Mouse (Mus musculus) megakaryocyte progenitor cell, adult 5-6 weeks (primary cell): ENCODE measurements around the gene Mms19. TPM values are rescaled to one million over a fixed set of nuclear protein-coding genes. Genes with fewer than 3 reads are reported as not detected.

ENCODE experiments used
- ATAC-seq: replicated peaks from 2 replicates; pipeline ENCODE4 v1.8.0; 2016; ENCODE audit warnings: mild to moderate bottlenecking, moderate TSS enrichment, inconsistent platforms; ENCODE audit not compliant: poor library complexity
- total RNA-seq, 2 experiments: library from RNA; stranded (forward) in 1 of 2; stranded (reverse) in 1 of 2; fragments of 157-497, 149-512 nt in 1 of 2; fragments of 200-1000 nt in 1 of 2; gene quantifications; 2 replicates each; pipeline versions ENCODE4 v1.2.3 to v1.2.4; 2015 to 2017

Mms19 gene
- total RNA-seq (2015) (15.8 and 16.2 TPM in 2 replicates), total RNA-seq (2017) (25.2 and 43.2 TPM in 2 replicates)

DNA sequence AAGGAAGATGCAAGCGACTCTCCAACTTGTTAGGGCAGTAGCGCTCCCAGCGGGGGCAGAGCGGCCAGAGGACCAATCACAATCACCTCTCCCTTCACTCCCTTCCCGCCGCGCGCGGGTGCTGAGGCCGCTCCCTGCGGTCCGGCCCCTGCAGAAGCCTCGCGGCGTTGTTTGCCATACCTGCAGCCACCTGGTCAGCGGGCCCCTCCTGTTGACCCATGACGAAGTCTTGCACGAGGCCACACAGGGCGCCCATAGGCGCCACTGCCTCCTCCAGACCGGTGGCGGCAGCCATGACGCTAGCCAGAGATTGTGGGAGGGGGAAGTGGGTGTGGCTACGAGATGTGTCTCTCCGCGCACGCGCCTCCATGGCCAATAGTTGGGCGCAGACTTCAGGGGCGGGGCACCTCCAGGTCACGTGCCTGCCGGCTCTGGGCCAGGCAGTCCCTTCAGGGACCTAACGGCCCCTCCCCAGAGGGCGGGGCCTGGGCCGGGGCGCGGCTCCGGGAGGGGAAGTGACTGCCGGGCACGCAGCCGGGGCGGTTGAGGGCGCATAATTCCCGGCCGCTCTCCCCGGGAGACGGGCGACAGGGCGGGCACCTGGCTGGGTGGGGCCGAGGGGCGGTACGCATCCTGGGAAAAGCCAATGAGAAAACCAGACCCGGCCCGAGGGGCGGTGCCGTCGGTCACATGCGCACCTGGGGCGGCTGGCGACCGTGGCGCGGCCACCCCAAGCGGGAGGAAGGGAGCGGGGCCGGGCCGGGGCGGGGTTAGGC, at the start of gene Mms19:
TSS of gene Mms19 (minus strand) at position 339 of the 776 bp plus-strand sequence.
- peak; percentile 76 for ATAC-seq

DNA sequence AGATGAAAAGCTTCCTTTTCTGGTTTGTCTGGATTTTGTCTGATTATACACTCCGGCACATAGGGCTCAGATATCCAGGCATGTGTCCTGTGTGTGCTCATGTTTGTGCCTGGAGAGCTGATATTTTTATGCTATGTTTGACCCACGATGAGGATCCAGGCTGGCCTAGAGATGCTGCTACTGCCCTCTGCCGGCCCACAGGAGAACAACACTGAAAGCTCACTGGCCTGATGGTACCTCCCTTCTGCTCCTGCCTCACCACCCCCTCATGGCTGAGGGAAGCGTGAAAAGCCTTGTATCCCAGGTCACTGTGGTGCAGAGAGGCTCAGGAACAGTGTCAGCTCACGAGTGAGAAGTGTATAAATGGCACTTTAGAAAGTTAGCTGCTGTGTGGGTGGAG, 45.2 kb upstream of the Mms19 start:
- ATAC-seq, result peak; percentile 98

DNA sequence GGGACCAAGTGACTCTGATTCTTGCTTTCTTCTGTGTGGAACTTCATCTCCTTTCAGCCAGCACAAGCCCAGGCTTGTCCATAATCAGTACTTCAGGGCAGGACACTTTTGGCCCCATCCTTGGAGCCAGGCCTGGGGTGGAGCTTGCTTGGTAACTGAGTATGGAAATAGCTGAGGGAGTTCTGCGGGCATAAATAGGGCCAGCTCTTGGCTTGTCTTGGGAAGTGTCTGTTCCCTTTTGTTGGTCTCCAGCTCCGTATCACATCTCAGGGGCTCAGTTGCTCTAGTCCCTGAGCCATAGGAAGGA, 41.5 kb upstream of the Mms19 start:
- no peak for ATAC-seq

DNA sequence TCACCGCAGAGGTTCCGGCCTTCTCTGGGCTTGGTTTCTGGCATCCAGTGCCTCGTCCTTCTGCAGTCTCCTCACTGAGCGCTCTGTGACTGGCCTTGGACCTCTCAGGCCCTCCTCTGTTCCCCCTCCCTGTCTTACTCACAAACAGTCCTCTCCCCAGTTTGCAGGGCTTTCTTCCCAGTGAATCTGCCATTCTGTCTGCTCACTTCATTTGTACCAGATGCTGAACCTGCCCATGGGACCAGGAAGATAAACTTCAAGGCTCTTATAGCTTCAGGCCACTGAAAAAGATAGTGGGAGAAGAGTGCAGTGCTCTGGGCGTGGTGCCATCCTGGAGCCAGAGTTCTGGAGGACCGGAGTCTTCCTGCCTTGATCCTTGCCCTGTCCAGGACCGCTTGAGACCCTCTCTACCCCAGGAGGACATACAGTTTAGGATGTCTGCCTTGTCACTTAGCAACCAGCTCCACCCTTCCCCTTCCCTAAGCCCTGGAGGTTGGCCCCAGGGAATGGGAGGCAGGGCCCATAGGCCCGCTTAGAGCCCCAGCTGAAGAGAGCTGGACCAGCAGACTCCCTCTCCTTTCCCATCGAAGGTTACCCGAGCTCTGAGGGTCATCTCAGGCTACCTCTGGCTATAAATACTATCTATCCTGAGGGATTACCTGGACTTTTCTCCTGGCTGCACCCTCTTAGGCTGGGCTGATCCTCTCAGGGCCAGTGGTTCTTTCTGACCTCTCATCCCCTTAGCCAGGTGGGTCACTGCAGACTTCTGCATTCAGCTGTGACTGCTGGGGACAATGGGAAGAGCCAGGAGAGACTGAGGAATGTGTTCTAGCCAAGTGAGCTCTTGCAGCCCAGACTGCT, 41.0 kb upstream of the Mms19 start:
- no peak for ATAC-seq

DNA sequence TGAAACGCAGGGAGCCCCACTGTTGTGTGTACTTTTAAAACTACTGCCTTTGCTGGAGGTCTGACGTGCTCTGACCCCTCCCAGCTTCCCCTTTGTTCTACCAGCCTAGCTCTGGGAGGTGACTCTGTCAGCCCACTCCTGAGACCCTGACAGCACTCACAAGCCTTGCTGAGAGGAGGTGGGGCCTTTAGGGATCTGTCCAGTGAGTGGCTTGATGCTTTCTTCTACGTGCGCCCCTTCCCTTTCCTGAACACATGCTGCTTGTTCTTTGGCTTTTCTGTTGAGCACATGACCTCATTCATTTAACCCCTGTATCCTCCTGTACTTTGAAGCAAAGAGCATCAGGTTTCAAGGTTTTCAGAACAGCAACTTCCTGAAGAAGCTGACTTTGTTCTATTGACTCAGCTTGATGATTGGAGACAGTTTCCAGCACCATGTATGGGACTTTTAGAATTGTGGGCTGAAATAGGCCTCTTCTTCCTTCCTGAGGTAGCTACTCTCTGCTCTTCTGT, 38.1 kb upstream of the Mms19 start:
- ATAC-seq, result peak; percentile 62

DNA sequence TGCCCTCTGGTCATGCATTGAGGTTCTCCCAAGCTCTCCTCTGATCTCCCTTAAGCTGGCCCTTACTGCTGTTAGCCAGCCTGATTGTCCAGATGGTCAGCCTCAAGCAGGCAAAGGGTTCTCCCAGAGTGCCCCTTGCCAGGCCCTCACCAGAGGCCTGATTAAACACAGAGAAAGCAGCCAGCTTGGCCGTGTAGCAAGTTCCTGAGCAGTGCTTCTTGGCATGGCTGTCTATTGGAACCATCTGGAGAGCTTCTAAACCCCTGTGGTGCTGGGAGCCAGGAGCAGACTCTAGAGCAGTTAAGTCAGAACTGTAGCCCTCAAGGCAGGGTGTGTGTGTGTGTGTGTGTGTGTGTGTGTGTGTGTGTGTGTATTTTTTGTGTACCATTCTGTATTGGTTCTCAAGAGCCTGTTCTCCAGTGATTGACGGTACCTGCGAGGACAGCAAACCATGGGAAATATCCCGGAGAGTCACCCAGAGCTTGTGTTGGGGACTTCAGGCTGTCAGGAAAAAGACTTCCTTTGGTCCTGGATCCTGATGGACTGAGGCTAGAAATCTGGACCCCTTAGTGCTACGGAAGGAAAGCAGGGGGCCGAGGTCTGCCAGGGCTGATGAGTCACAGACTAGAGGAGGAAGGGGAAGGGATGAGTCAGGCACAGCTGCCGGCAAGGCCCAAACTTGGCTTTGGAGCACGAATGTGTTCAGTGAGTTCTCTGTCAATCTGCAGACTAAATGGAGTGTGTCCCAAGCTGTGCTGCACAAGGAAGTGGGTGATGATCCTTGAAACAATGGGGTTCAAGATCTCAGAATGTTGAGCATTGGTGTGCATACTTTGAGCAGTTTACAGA, 36.7 kb upstream of the Mms19 start:
- peak; percentile 61 for ATAC-seq

DNA sequence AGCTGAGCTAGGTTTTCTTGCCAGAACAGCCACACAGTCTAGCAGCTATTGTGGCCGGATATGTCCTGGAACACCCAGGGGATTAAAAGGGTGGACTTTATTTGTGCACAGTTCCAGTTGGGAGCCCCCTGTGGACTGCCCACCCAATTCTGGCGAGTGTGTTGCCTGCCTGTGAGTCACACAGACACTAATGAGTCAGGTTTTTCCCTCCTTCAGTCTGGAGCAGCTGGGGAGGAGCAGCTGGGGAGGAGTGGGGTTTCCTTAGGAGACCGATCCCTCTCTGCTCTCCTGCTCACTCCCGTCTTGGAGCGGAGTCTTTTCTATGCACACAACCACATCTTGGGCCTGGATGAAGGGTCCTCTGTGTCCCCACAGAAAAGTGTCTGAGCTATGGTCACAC, 35.9 kb upstream of the Mms19 start:
- ATAC-seq, result no peak

DNA sequence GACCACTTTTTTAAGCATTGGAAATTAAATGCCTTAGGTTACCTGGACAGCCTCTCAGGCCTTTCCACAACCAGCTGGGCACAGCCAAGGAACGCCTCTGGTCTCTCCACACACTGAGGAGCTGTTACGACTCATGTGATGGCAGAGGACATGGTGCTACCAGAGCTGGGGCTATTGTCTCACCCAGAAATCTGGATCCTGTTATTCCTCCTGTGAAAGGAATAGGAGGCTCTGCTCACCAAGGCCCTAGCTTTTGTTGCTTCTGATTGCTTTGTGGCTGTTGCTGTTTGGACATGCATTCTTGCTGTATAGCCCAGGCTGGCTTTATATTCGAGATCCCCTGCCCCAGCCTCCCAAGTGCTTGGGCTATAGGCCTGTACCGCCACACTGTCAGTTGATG, 35.3 kb upstream of the Mms19 start:
- ATAC-seq, result no peak

DNA sequence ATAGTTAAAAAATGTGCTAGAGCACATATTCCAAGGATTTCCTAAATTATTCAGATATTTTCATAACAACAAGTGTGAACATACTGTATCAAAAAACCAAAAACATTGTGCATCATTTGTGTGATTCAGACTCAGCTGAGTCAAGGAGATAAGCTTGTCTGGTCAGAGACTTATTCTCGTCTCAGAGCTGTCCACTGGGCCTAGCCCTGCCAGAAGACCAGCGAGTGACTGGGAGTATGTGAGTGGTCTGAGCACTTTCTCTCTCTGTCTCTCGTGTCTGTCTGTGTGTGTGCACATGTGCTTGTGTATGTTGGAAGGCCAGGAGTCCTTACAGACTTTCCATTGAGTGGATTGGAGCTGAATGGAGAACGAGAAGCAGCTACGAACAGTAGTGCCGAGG, 34.0 kb upstream of the Mms19 start:
- ATAC-seq, result no peak

DNA sequence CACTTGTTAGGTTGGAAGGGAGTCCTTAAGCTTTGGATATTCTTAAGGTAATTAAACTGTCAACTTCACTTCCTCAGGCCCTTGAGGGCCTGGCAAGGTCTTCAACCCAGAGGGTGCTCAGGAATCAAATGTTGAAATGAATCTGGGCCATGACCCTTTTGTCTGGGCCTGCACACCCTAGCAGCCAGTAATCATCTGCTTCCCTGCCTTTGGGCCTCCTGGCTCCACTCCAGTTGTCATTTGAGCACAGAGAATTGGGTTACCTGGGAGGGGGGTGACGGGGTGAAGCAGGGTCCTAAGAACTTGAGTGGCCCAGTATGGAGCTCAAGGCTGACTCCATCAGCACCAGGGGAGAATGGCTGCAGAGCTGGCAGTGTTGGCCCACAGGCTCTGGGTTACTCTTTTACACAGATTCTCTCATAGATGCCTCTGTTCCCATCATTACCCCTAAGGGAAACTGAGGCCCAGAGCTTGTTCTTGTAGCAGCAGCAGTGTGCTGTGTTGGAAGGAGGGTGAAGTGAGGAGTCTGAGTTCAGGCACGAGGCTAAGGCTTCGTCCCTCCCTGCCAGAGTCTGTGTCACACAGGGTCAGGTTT, 33.4 kb upstream of the Mms19 start:
- no peak for ATAC-seq

DNA sequence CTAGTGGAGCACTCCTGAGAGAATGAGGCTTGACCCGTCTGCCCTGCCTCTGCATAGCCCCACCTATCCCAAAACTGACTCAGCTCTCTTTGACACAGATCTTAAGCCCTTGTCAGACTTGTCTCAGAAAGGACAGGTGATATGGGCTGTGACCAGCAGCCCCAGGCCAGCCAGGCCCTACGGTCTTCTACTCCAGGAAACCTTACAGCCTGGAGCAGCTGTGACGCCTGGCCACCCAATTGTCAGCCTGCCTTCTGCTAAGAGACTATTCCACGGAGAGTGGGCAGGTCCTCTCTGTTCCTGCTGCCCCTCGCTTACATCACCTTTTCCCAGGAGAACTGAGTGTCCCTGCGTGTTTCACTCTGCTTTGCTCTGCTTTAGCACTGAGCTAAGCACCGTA, 30.2 kb upstream of the Mms19 start:
- ATAC-seq, result no peak

DNA sequence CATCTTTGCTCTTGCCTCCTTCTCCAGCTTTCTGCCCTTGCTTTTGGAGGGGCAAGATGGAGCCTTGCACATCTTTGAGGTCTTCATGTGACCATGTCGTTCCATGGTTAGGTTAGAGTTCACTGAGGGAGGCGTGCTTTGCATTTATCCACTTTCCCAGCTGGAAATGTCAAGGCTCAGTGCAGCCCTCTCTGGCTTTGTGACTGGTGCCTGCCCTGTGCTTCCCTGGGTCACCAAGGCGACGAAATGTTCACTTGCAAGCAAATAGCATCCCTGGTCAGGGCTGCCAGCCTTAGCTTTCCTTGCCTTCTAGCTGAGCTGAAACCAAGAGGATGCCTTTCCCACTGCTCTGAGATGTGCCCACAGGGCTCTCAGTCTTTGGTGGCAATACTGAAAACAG, 29.5 kb upstream of the Mms19 start:
- no peak for ATAC-seq

DNA sequence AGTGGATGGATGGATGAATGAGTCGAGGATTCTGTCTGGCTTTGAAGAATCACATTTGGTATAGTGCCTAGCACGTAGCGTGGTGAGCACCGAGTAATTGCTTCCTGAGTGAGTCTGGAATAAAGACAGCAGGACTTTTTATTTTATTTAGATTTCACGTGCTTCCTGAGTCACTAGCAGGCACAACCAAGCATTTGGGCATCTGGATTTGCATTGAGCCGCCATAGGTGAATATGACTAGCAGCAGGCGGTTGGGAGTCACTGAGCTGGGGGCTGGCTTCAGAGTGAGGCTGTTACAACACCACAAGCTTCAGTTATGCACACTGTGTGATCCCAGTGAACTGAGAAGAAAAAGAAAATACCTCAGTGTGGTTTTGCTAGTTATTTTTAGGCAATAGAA, 28.1 kb upstream of the Mms19 start:
- ATAC-seq, result no peak

DNA sequence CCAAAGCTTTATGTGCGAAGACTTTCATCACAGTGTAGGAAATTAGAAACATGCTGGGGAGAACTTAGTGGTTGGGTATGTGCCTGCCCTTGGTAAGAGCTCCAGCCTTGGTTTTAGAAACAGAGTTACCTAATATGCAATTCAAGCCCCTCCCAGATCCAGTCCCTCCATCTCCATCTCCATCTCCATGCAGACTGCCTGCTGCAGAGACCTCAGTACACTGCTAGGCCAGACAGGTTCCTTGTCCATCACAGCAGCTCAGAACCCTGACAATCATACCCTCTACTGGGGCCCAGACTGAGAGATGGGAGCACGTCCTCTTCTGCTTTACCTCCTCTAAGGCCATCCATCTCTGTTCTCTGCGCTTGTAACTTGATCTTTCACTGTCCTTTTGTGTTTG, 27.6 kb upstream of the Mms19 start:
- ATAC-seq, result no peak

DNA sequence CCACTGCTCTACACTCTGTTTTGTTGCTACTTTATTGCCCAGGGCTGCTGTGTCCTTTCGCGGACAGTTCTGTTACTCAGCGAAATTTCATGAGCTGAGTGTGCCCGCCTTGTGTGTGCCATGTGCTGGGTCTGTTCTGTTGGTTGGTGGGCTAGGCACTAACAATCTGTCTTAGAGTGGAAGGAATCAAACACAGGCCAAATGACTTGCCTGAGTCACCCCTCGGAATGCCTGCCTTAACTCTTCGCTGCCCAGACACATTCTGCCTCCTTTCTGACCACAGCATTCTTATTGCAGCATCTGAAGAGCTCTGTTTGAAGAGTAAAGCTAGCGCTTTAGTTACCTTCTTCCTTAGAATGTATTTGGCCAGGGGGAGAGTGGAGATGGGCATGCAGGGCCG, 25.6 kb upstream of the Mms19 start:
- ATAC-seq, result no peak

DNA sequence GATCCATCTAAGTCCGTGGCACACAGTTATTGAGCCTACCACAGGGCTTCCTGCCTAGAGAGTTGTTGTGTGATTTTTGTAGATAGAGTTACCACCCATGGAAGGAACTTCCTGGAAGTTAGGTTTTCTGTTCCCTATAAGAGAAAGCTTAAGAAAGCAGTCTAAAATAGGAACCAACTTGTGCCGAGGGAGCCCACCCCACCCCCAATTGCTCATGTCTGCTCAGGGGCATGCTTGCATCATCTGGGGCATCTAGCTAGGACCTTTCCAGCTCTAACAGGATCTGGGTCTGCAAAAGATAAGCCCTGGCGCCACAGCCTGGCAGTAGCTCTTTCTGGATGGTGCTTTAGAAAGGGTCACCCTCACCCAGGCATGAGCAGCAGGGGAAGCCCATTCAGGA, 24.7 kb upstream of the Mms19 start:
- peak; percentile 79 for ATAC-seq

DNA sequence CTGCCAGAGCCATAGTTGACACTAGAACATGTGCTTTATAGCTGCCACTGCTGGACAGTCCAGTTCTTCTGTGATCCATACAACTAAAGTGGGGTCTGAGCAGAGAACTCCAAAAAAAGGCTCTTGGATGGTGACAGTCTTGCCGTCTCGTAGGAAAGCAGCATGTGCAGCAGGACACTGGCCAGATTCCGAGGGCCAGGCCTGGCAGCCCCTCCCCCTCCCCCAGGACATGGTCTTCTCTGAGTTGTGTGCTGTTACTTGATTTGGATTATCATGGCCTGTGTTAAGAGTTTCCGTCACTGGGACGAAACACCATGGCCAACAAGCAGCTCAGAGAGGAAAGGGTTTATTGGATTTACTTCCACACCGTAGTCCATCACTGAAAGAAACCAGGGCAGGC, 23.3 kb upstream of the Mms19 start:
- ATAC-seq, result no peak

DNA sequence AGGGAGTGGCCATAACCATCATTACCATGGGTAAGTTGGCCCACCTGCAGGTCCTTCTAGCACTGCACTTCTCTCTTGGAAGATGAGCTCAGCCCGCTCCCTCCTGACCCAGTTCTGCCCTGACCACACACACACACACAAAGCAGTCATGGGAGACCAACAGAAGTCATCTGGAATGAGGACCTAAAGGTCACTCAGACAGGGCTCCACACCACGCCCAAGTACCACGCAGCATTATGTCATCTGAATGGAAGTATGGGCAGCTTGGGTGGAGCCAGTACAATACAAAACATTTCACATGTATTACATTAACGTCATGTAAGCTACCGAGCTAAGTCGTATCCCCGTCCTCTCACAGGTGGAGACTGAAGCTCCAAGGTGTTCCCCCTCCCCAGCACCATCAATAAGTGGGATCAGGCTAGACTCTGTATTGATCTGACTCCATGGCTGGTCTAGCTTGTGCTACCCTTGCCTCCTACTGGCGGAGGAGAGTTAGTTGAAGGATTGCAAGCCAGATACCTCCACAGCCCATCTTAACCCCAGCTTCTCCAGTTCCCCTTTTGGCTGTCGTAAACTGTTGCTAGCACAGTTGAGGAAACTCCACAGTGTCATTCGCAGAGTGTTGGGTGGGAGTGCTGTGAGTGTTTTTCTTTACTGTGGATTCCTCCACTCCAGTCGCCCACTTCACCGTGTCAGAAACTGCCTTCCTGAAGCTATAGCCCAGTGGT, 20.5 kb upstream of the Mms19 start:
- ATAC-seq, result peak; percentile 60

DNA sequence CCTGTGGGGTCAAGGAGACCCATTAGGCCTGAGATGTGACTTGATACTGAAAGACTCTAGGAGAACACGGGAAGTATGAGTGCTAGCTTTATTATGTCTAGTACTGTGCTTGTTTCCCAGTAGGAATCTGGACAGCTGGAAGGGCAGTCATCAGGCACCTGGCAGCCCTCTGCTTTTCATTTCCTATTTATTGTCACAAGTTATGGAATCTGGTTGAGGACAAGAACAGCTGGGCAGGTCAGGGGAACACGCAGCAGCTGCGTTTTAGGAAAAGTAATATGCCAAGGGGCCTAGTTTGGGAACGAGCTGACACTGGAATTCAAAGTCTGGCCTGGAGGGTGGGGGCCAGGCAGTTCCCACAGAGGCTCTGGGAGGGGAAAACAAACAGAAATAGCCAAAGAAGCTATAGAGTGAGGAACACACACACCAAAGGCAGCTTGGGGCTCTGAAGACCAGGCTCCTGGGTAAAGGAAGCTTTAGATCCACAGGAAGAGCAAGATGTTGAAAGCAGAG, 19.5 kb upstream of the Mms19 start:
- ATAC-seq, result no peak

DNA sequence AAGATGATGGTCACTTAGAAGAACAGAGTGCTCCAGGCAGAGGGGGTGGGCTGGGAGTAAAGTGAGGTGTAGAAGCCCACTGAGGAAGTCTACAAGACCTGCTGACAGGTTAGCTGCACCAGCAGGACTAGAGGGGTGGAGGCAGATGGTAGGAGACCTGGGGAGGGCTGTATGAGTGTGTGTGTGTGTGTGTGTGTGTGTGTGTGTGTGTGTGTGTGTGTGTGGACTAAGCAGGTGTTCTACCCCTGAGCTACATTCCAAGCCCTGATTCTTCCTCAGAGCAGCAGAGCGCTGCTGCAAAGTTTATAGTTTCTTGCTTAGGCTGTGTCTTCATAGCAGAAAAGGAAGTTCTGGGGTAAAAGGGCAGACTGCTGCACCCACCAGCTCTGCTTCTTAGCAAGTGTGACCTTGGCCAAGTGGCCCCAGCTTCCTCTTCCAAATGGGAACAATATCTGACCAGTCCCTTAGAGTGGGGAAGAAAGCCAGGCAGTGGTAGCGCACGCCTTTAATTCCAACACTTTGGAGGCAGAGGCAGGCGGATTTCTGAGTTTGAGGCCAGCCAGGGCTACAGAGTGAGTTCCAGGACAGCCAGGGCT, 18.8 kb upstream of the Mms19 start:
- peak; percentile 68 for ATAC-seq
